Mouse (Mus musculus) erythroblast, embryonic 14.5 days (primary cell): Measurements from ENCODE around the gene Vmn1r195.
"Not testable (repeated sequence)": the region's sequence is repeated elsewhere in the genome, so short reads cannot be mapped to it uniquely, and the experiment has no call there.

Experiments
- GATA1 ChIP-seq: IDR thresholded peaks from 2 replicates; pipeline ENCODE4 v1.6.1; 2012; ENCODE audit warnings: low read length, inconsistent platforms, mixed read lengths
- TAL1 ChIP-seq: IDR thresholded peaks from 3 replicates; pipeline ENCODE4 v1.6.1; 2012; ENCODE audit warnings: low read length, inconsistent platforms, mixed read lengths

DNA sequence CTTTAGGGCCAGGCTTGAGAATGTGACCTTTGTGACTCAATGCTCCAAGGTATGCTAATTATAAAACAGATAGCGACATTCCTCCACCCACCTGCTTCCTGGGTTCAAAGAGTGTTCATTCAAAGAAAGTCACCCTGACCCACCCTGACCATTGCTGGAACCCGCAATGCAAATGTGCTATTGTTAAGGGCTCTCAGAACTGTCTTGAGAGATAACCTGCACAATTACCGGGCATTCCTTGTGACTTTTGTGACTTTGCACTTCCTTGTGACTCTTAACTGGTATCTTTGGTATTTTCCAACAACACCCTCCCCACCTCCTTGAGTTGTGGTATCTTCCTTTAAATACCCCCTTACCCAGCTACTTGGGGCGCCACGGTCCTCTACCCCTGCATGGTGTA lies 37.8 kb downstream of the Vmn1r195 start:
- not testable (repeated sequence) for TF ChIP-seq GATA1, TAL1
